Mouse (Mus musculus) lung, postnatal 25 days (tissue): ENCODE data around the gene Slc12a8.

Source experiments
- DNase-seq: peaks from one replicate; pipeline ENCODE4 v3.0.0; 2022; ENCODE audit warnings: low spot score

Slc12a8 gene

DNA sequence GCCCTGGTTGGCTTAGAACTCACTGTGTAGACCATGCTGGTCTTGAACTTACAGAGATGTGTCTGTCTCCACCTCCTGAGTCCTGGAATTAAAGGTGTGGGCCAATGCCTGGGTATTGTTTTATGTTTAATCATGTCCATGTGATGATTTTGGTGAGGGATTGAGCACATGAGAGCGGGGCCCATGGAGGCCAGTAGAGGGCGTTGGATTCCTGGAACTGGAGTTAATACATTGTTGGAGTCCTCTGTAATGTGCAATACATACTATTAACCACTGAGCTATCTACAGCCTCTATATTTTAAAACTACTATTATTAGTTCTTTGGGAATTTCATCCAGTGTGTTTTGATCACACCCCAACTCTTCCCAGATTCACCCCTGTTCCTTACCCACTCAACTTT, 27.2 kb downstream of the Slc12a8 start:
- no peak for DNase-seq

DNA sequence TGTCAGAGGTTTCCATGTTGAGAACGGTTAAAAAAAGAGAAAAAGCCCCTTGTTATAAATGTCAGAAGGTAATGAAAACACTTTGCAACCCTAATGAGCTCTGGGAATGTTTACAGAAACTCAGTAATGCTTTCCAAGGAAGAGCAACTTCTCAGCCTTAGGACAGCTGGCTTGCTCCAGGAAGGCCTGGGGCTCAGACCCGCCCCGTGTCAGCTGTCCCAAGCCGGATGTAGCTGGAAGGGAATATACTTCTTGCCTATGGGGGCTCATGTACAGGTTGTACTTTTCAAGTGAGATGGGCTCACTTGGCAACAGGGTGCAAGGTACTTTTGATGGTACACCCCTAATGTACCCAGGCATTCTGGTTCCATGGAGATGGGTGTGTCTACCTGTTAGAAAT, 28.4 kb downstream of the Slc12a8 start:
- DNase-seq = no peak

DNA sequence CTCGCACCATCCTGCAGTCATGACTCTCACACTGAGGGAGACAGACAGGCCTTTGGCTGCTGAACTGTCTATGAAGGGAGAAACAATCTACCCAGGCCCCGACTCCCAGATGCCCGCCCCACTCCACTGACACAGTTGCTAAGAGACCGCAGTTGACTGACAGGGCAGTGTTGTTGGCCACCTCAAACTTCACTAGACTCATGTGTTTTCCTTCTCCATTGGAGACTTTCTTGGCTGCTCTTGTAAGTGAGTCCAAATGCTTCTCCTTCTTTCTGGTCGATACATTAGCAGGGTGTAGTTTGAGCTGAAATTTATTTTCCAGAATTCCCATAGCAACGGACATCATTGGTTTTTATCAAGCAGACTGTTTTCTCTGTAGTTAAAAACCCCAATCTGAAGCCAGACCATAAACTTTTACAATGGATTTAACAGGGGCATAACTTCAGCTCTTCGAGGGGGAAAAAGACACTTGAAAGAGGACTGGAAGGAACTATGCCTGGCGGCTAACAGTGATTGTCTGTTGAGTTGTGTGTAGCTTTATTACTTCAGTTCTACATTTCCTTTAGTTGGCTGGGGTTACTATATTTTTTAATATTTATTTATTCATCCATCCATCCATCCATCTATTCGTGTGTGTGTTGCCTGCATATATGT, 36.7 kb downstream of the Slc12a8 start:
- DNase-seq = no peak

DNA sequence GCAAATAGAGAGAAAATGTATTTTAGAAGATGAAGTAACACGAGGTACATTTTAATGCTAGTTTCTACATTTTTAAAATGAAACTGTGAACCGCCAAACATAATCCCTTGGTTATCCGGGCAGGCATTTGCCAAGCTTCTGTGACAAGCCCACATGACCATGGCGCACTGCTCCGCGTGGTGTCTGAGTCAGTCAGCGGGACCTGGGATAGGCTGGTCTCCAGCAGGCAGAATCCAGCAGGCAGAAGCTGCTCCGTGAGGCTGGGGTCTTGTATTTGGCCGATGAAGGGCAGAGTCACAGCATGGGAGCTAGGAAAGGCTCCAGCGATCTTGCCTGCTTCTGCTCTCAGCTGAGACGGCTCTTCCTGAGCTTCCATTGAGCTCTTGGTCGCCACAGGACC, 41.0 kb downstream of the Slc12a8 start:
- no peak for DNase-seq

DNA sequence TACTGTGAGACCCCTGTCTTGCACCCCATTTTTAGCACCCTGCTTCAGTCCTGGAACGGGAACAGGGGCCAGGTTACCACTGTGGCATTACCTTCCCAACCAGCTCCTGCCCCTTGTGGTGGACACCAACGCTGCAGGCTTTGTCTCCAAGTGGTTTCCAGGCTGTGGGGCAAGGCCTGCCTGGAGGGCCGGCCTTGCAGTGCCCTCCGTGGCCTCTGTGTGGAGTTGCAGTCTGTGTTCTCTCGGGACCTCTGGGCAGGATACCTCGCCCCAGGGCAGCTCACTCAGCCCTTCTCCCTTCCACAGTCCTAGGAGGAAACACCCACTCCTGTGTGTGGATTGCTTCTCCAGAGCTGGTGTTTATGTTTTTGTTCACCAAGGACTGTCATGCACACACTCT, 43.2 kb downstream of the Slc12a8 start:
- DNase-seq = peak; percentile 93

DNA sequence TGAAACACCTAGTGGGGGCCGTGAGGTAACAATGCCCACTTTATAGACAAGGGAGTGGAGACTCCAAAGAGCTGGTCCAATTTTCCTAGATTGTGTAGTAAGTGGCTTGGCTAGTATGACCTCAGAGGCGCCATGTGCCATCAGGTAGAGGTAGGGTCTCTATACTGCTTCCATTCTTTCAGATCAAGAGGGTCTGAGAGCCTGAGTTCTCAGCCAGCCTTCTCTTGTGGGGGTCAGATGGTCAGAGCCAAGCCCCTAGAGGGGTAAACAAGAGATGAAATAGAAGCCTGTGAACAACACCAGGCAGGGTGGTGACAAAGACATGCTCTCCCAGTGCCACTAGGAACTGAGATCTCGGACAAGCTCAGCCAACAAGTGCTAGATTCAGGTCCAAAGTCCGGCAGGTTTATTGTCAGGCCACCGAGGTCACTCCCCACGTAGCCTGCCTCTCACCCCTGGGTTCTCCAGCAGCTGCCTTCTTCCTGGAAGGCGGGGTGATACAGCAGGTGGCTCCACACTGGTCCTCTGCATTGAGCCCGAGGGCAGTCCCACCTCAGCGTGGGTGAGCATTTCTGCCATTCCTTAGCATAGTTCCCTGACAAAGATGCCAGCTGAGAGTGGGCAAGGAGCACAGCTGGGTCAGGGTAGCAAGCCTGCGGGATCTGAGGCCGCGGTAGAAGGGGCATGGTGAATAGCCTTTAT, 44.3 kb downstream of the Slc12a8 start:
- DNase-seq = no peak

DNA sequence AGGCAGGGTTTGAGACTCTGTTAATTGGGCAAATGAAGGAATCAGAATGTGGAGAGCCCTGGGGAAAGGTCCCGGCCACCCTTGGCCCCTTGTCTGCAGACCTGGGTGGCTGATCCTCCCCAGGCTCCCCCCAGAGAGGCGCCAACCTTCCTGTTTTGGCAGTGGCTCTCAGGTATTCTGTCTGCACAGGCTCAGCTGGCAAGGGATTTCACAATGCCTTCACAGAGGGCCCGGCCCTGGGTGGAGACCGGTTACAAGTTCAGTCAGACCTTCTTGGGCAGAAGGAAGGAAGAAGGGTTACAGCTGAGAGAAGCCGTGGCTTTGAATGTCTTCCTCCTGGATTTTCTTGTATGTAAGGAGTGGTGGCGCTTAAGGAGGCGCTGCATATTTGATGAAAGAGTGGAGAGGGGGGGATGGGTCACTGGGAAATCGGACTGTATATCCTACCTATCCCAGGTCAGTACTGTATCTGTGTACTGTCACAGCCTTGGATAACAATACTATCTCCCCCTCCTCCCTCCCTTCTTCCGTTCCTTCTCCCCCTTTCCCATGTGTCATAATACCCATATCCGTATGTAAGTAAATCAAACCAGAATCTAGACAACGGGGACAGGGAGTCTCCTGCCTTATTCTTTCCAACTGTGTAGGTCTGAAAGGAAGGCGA, 45.9 kb downstream of the Slc12a8 start:
- DNase-seq = peak; percentile 53

DNA sequence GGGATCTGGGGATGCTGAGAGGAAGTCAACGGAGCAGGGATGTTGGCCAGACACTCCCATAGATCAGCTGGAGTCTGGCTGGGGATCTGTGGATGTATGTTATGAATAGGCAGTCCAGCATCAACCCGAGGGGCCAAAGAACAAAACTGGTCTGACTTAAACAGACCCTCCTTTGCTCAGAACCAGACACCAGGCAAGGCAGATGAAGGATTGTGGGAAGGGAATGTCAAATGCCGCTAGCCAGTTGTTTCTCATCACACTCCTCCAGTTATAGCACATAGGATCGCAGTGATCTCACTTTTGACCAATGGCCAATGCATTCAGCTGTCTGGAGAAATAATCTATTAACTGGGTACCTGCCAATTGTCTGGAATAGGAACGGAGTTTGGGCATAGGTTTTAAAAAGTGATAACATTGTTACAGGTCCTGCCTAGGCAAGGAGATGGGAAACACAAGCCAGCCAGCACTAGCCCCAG, 46.4 kb downstream of the Slc12a8 start:
- DNase-seq = no peak

DNA sequence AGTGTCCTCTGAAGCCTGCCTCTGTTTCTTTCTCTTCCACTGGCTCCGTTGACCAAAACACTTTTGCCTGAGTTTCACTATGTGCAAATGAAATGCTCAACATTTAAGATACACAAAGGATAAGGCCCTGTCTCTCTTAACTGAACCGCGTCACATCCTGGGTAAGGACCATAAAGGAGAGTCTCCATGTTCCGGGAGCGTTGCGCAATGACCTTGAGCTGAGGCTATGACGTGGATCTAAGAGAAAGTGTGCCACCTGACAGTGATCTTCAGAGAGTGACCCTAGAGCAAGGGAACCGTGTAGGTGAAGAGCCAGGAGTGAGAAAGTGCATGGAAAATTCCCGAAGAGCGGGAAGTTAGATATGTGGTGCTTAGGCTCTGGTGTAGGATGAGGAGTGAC, 49.3 kb downstream of the Slc12a8 start:
- no peak for DNase-seq

DNA sequence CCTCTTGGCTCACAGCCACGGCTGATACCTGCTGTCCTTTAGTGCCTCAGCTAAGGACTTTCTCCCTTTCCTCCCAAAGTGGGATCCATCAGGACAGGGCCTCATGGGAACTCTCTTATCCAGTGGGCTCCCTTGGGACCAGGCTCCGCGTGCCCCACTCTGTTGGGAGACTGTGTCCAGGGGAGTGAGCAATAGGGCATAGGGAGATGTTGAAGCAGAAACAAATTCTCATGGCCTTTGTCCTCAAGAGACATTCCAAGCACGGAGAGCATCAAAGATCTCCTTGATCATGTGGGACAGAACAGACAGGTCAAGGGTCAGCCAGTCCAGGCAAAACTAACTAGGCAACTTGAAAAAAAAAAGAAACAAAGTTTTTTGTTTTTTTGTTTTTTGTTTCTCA, 50.6 kb downstream of the Slc12a8 start:
- DNase-seq = no peak

DNA sequence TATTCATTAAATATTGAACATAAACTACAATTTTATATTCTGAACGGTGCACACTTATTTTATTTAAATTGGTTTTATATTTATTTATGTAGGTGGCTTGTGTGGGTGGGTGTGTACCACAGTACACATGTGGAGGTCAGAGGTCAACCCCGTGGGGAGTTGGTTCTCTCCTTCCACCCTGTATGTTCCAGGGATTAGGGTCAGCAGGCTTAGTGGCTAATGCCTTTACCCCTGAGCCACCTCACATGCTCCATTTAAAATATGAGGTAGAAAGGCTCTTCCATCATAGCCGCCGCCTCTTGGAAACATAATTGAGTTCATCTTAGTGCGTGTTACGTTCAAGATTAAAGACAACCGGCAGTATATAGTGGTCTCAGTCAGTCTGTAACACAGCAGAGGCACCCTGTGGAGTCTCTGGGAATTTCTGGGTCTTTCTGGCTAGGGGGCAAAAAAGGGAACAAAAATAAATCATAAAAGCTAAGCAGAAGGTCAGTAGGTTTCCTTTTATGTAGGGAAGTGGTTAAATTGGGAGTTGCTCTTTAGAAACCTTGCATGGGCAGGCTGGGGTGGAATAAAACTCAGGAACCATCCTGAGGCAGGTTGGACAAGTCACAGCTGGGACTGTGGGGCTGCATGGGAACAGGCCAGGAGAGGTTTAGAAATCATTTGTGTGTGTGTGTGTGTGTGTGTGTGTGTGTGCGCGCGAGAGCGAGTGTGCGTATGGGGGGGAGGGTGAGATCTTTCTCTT, 51.3 kb downstream of the Slc12a8 start:
- DNase-seq = no peak

DNA sequence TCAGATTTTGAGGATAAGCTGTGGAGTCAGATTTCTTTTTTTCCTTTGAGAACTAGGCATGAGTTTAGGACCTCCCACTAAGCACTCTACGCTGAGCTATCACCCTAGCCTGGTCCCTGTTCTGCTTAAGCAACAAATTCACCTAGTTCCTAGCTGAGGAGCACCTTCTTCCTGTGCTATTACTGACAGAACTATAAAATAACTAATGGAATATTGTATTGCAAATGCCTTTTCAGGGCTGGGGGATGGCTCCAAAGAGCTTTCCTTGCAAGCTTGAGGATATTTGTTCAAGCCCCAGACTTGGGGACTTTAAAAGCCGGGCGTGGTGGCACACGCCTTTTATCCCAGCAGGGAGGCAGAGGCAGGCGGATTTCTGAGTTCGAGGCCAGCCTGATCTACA, 55.5 kb downstream of the Slc12a8 start:
- DNase-seq = no peak

DNA sequence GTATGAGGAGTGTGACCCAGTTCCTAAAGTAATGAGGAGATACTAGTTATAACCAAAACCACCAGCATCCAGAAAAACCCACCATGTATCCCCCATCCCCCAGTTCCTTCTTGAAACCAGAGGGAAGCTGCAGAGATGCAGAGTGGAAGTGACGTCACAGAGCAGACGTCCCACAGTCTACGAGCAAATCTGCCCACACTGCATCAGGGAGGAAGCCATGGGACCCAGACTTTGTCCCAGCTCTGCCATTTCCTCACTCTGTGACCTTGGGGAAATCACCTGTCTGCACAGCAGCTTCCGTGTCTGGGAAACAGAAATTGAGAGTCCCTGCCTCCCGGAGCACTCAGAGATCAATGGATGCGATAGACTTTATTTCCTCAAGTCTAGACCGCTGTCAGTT, 56.6 kb downstream of the Slc12a8 start:
- no peak for DNase-seq

DNA sequence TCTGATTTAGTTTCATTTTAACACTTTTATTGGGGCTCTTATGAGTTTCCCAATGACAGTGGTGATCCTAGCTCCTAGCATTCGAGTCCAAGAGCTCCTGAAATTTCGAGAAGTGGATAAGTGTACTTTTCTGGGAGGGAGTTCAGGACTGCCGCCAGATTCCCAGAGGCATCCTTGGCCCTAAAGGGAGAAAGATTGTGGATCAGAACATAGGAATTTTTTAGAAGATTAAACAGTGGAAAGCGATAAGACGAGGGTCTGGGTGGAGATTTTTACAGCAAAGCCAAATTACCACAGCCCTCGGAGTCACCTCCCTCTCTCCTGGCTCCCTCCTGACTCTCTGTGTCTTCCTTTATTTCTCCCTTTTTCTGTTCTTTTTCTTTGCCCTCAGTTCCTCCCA, 58.6 kb downstream of the Slc12a8 start:
- DNase-seq = no peak

DNA sequence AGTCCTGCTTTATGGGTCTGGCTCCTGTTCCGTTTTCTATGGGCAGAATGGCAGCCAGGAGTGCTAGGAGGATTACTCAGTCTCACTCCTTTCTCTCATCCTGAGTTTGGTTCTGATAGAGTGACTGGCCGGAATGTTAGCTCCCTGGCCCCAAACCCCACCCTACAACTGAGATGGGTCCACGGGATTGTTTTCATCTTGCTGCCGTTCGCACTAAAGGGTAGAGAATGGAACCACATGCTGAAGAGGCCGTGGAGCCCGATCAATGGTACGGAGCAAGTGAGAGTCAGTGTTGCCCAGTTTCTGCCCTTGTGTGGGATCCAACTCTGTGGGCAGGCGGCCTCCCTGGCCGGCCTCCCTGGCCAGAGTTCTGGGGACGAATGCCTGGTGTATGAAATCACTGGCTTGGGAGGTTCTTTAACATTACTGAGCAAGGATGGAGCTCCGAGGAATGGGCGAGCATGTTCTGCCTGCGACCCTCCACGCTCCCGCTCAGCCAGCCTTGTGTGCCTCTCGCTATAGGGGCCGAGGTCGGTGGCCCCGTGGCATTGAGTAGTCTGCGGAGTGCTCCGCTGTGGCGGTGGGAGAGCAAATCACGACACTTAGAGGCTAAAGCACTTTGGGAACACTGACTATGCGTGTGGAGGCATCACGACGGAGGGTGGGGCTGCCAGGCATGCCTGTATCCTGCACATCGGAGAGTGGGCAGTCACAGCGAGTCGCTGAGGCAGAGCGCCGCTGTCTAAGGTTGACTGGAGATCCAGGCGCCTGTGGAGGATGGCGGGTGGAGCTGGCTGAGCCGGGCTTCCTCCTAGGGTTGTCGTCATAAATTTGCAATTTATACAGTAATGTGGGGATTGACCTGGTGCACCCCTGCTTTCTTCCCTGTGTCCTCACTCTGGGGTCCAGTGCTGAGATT, 59.4 kb downstream of the Slc12a8 start:
- DNase-seq = no peak

DNA sequence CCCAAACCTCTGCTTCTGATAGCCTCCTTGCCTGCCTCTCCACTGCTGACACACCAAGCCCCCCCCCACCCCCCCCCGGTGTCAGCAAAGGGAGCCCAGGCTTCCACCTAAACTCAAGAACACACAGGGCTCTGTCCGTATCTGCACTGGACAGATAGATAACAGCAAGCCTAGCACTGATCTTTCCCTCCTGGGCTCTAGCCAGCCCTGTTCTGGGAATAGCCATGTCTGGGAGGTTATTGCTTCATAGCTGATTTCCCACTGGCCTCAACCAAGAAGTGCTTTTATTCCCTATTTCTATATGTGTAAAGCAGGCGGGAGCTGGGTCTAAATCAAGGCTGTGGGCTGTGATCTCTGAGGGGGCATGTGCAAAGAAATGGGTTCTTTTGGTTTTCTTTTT, 61.3 kb downstream of the Slc12a8 start:
- DNase-seq = no peak

DNA sequence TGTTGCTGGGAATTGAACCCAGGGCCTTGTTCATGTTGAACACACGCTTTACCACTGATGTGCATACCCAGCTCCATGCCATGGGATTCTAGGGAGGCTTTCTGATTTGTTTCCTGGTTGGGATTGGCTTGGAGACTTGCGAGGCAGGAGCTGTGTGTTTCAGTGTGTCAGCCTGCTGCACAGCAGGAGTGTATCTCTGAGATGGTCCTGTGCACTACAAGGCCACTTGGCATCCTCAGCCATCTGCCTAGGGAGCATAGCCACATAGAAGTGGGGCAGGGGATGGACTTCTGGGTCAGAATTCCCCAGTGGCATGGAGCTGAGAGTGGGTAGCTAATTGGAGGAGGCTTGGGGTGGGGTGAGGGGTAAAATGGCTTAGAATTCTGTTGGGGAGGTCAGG, 63.2 kb downstream of the Slc12a8 start:
- DNase-seq = no peak

DNA sequence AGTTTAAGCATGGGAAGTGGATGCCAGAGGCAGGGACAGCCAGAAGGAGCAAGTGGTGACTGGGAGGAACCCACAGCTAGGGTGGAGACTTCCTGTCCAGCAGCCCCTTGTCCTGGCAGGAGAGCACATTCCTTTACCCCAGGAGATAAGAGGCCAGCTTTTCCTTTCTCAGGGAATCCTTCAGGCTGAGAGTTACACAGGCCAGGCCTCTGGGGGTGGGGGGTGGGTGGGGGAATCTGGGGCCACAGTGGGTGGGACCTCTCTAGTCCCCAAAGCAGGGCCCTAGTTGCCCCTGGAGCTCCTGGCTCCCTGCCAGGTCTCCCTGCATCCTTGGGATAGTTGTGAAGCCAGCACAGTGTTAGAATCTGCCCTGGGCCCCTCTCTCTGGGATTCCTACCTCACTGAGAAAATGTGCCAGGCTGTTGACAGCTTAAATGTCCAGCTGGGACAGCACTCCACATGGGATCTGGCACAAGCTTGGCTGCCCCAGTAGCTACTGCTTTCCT, 63.7 kb downstream of the Slc12a8 start:
- peak; percentile 84 for DNase-seq

DNA sequence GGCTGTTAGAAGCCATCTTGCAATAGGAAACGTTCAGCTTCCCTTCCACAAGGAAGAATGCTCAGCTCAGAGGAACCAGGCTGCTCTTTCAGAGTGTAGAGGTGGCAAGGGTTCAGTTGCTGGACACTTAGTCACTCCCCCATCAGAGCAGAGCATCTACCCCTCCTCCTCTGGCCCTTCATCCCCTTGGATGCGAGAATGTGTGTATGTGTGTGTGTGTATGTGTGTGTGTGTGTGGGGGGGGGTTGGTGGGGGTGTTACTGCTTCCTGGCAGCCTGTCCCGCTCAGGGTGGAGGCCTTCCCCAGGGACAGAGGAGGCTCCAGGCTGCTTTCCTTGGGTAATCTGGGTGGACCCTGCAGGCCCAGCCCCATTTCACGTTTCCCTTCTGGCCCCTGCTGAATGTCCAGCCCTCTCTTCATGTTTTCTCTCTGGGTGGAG, 64.6 kb downstream of the Slc12a8 start:
- peak; percentile 78 for DNase-seq

DNA sequence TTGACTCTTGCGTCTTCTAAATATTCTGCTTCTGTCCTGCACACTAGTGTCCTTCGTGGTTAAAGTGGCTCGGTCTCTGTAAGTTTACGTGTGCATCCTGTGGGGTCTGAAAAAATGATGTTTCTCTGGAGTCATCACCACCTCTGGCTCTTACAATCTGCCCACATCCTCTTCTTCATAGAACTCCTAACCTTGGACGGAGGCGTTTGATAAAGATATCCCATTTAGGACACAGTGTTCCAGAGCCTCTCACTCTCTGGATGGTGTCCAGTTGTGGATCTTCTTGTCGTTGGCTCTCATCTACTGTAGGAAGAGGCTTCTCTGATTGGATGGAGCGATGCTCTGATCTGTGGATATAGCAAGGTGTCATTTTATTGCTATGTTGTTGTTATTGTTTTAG, 65.4 kb downstream of the Slc12a8 start:
- peak; percentile 56 for DNase-seq

DNA sequence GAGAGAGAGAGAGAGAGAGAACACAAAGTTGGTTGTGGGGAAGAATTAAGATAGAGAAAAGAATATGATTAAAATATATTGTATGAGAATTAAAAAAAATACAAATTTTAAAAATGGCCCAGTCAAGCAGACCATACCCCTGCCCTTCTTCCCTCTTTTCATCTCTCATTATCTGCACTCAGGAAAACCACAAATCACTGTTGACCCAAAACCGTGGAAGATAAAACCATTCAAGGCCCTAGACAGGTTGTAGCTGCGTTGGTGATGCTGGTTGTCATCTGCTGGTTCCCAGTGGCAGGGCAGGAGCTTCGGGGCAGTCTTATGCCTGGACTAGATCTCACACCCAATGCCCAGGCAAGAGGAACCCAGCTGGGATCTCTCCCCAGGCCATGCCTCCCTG, 66.2 kb downstream of the Slc12a8 start:
- DNase-seq = no peak
